Mouse (Mus musculus) macrophage (primary cell): ENCODE measurements at regions not wholly inside any gene's neighbourhood (a gene's known extent, or its start where the extent isn't known, plus 50 kb on each side); places are given as distances from the start of the nearest gene placed in this dataset.

Experiments used
- H3K27ac ChIP-seq: fragments of 350-480 bp; formaldehyde crosslinking; 2 replicates; pipeline ENCODE4 v1.9.0; 2021
- H3K36me3 ChIP-seq: fragments of 350-480 bp; formaldehyde crosslinking; 2 replicates; pipeline ENCODE4 v1.9.0; 2021; ENCODE audit errors: inconsistent target
- H3K4me3 ChIP-seq: fragments of 350-480 bp; formaldehyde crosslinking; 2 replicates; pipeline ENCODE4 v1.9.0; 2021; ENCODE audit errors: inconsistent target
- H3K79me2 ChIP-seq: fragments of 350-480 bp; formaldehyde crosslinking; 2 replicates; pipeline ENCODE4 v1.9.0; 2021; ENCODE audit errors: inconsistent target
- WGBS: methylation state at CpG from one replicate; pipeline ENCODE4 v1.1.7; 2026; ENCODE audit warnings: inconsistent platforms; ENCODE audit not compliant: missing documents; 5-methylcytosine and 5-hydroxymethylcytosine counted together

- no peak overlapping the region for H3K4me3 ChIP-seq
- H3K27ac ChIP-seq: no peak overlapping the region
- 84% methylated on average over 3 of the region's 3 CpGs for WGBS
- H3K36me3 ChIP-seq: no peaks in the 10 kb centered on the region
- no peaks in the 10 kb centered on the region for H3K79me2 ChIP-seq
These were observed 179.0 kb downstream of the Fzd1 start for GRCm38 (mm10) chr5:4578856-4579255.

GRCm38 (mm10) chr5:4577179-4577578 is 180.7 kb downstream of the Fzd1 start:
- no peak overlapping the region for H3K27ac ChIP-seq
- no peak overlapping the region for H3K4me3 ChIP-seq
- WGBS: 90% methylated on average over 6 of the region's 6 CpGs
- H3K36me3 ChIP-seq: no peaks in the 10 kb centered on the region
- no peaks in the 10 kb centered on the region for H3K79me2 ChIP-seq

- H3K27ac ChIP-seq: no peak overlapping the region
- H3K36me3 ChIP-seq: no peaks in the 10 kb centered on the region
- 47% methylated on average over 6 of the region's 6 CpGs for WGBS
- no peaks in the 10 kb centered on the region for H3K79me2 ChIP-seq
- H3K4me3 ChIP-seq: no peak overlapping the region
These were observed 194.0 kb downstream of the Fzd1 start for GRCm38 (mm10) chr5:4563862-4564261.

- 88% methylated on average over 8 of the region's 8 CpGs for WGBS
- Histone ChIP-seq H3K4me3 (no peak overlapping the region), H3K27ac (no peak overlapping the region), H3K79me2 (no peaks in the 10 kb centered on the region), H3K36me3 (no peaks in the 10 kb centered on the region)
These were observed 196.2 kb downstream of the Fzd1 start for GRCm38 (mm10) chr5:4561661-4562060.

GRCm38 (mm10) chr5:4561139-4561470 is 196.7 kb downstream of the Fzd1 start:
- WGBS: 48% methylated on average over 4 of the region's 4 CpGs
- Histone ChIP-seq H3K27ac (no peak overlapping the region), H3K36me3 (no peaks in the 10 kb centered on the region)

GRCm38 (mm10) chr5:4560370-4561138 is 197.3 kb downstream of the Fzd1 start:
- Histone ChIP-seq H3K4me3 (no peak overlapping the region), H3K79me2 (no peaks in the 10 kb centered on the region), H3K36me3 (no peaks in the 10 kb centered on the region), H3K27ac (no peak overlapping the region)
- WGBS: 73% methylated on average over 7 of the region's 7 CpGs

More at GRCm38 (mm10) chr5:4561139-4561470, 196.7 kb downstream of the Fzd1 start:
- H3K79me2 ChIP-seq: no peaks in the 10 kb centered on the region
- H3K4me3 ChIP-seq: no peak overlapping the region

GRCm38 (mm10) chr5:4554972-4555371 is 202.9 kb downstream of the Fzd1 start:
- H3K4me3 ChIP-seq: no peak overlapping the region
- WGBS: 90% methylated on average over 2 of the region's 2 CpGs
- no peak overlapping the region for H3K27ac ChIP-seq
- H3K36me3 ChIP-seq: no peaks in the 10 kb centered on the region
- H3K79me2 ChIP-seq: no peaks in the 10 kb centered on the region

GRCm38 (mm10) chr5:4538572-4538971 is 219.3 kb downstream of the Fzd1 start:
- Histone ChIP-seq H3K79me2 (no peaks in the 10 kb centered on the region), H3K36me3 (no peaks in the 10 kb centered on the region), H3K27ac (no peak overlapping the region), H3K4me3 (no peak overlapping the region)
- WGBS: 81% methylated on average over 6 of the region's 6 CpGs

- Histone ChIP-seq H3K27ac (no peak overlapping the region), H3K4me3 (no peak overlapping the region), H3K79me2 (no peaks in the 10 kb centered on the region), H3K36me3 (no peaks in the 10 kb centered on the region)
- WGBS: 65% methylated on average over 2 of the region's 2 CpGs
These were observed 221.0 kb downstream of the Fzd1 start for GRCm38 (mm10) chr5:4536790-4537189.

- no peak overlapping the region for H3K4me3 ChIP-seq
- no peaks in the 10 kb centered on the region for H3K36me3 ChIP-seq
- H3K27ac ChIP-seq: no peak overlapping the region
- 82% methylated on average over 8 of the region's 8 CpGs for WGBS
- no peaks in the 10 kb centered on the region for H3K79me2 ChIP-seq
These were observed 221.9 kb downstream of the Fzd1 start for GRCm38 (mm10) chr5:4535951-4536350.

- Histone ChIP-seq H3K36me3 (no peaks in the 10 kb centered on the region), H3K79me2 (no peaks in the 10 kb centered on the region), H3K27ac (no peak overlapping the region), H3K4me3 (no peak overlapping the region)
- WGBS: 89% methylated on average over 2 of the region's 2 CpGs
These were observed 223.3 kb downstream of the Fzd1 start for GRCm38 (mm10) chr5:4534512-4534911.

GRCm38 (mm10) chr5:4530236-4531067 is 227.4 kb downstream of the Fzd1 start:
- peak overlapping the region; percentile 77 for H3K27ac ChIP-seq
- H3K4me3 ChIP-seq: no peak overlapping the region
- H3K79me2 ChIP-seq: no peaks in the 10 kb centered on the region
- WGBS: 16% methylated on average over 10 of the region's 10 CpGs
- no peaks in the 10 kb centered on the region for H3K36me3 ChIP-seq

- no peaks in the 10 kb centered on the region for H3K79me2 ChIP-seq
- H3K27ac ChIP-seq: no peak overlapping the region
- no peaks in the 10 kb centered on the region for H3K36me3 ChIP-seq
- H3K4me3 ChIP-seq: no peak overlapping the region
- WGBS: 83% methylated on average over 9 of the region's 9 CpGs
These were observed 231.6 kb downstream of the Fzd1 start for GRCm38 (mm10) chr5:4526042-4526815.

GRCm38 (mm10) chr5:4500599-4500998 is 257.2 kb downstream of the Fzd1 start:
- Histone ChIP-seq H3K27ac (no peak overlapping the region), H3K36me3 (no peaks in the 10 kb centered on the region), H3K79me2 (no peaks in the 10 kb centered on the region), H3K4me3 (no peak overlapping the region)
- 84% methylated on average over 3 of the region's 3 CpGs for WGBS

- H3K4me3 ChIP-seq: no peak overlapping the region
- H3K27ac ChIP-seq: no peak overlapping the region
- no peaks in the 10 kb centered on the region for H3K36me3 ChIP-seq
- WGBS: 53% methylated on average over 4 of the region's 4 CpGs
- no peaks in the 10 kb centered on the region for H3K79me2 ChIP-seq
These were observed 258.8 kb downstream of the Fzd1 start for GRCm38 (mm10) chr5:4499036-4499435.
